Mouse (Mus musculus) ES-E14 (cell line): ENCODE data around the gene 4930415O20Rik.

Experiments used
- CHD2 ChIP-seq: IDR thresholded peaks from 2 replicates; pipeline ENCODE4 v1.6.1; 2014; ENCODE audit warnings: mild to moderate bottlenecking, low read depth, low read length, inconsistent platforms
- HCFC1 ChIP-seq: IDR thresholded peaks from 2 replicates; pipeline ENCODE4 v1.6.1; 2012; ENCODE audit warnings: low read length, inconsistent platforms, borderline replicate concordance; ENCODE audit not compliant: insufficient read depth
- ZNF384 ChIP-seq: IDR thresholded peaks from 2 replicates; pipeline ENCODE4 v1.6.1; 2012; ENCODE audit warnings: low read depth, low read length, inconsistent platforms

GRCm38 (mm10) chr15:98622199-98622598 is 51.4 kb downstream of the 4930415O20Rik start:
- TF ChIP-seq CHD2: no peak
- TF ChIP-seq ZNF384: no peak
- no peak for TF ChIP-seq HCFC1
